Mouse (Mus musculus) bone marrow macrophage, adult 2 months (primary cell): ENCODE data around the gene Csrnp1.

ENCODE experiments used
- CTCF ChIP-seq: IDR thresholded peaks from 2 replicates; pipeline ENCODE4 v1.5.1; 2012; ENCODE audit warnings: low read depth, mild to moderate bottlenecking, low read length, moderate library complexity
- POLR2A ChIP-seq: IDR thresholded peaks from 2 replicates; pipeline ENCODE4 v1.6.1; 2012; ENCODE audit warnings: mild to moderate bottlenecking, low read depth, low read length, borderline replicate concordance

DNA sequence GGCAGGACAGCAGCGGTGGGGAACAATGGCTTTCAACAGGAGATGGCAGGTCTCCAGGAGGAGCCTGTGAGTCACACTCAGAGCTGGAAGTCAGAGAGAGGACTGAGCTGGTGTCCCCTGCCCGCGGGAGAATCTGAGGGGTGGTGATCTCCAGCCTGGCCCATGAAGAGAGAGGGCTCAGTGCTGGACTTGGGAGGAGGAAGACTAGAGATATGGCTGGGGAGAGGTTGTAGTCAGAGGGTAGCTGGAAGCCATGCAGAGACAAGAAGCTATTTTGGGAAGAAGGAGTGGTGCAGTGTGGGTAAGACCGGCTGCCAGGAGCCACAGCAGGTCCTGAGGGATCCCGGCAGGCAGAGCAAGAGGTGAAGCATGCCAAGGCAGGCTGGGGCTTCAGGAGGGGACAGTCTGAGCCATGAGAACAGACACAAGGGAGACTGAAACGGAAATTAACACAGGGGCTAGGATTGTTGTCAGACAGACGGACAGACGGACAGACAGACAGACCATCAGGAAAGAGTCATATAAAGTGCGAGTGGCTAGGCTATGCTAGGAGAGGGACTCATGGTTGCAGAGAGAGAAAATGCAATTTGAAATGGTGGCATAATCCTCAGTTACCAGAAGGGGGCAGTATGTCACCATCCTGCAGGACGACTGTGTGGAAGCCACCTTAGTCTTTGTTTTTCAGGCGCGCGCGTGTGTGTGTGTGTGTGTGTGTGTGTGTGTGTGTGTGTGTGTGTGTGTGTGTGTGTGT, 43.1 kb upstream of the Csrnp1 start:
- TF ChIP-seq CTCF (peak; percentile 18; the same call in 1 of the 2 replicates), POLR2A (no peak)
